Mouse (Mus musculus): ENCODE data around the gene Ccnf. TPM values are rescaled to one million over a fixed set of nuclear protein-coding genes. Genes with fewer than 3 reads are reported as not detected.

Gene Ccnf
- total RNA-seq, 4 experiments from 2014 or later, result 0.10 to 0.48 (median 0.32) TPM

- no peak for DNase-seq (ENCODE audit: low spot score in 2 of 2)
Observed at GRCm38 (mm10) chr17:24203611-24204534, 47.4 kb downstream of the Ccnf start.

- DNase-seq (ENCODE audit: low spot score in 2 of 2), result no peak
Observed at GRCm38 (mm10) chr17:24203068-24203467, 48.2 kb downstream of the Ccnf start.

GRCm38 (mm10) chr17:24201092-24201491, 50.2 kb downstream of the Ccnf start:
- DNase-seq (ENCODE audit: low spot score in 2 of 2), result no peak

- DNase-seq (ENCODE audit: low spot score in 2 of 2), result no peak
Observed at GRCm38 (mm10) chr17:24199741-24200140, 51.5 kb downstream of the Ccnf start.

- no peak for DNase-seq (ENCODE audit: low spot score in 2 of 2)
Observed at GRCm38 (mm10) chr17:24199252-24199651, 52.0 kb downstream of the Ccnf start.

GRCm38 (mm10) chr17:24197032-24197824, 54.1 kb downstream of the Ccnf start:
- DNase-seq (ENCODE audit: low spot score in 2 of 2), result no peak

- no peak for DNase-seq (ENCODE audit: low spot score in 2 of 2)
Observed at GRCm38 (mm10) chr17:24195349-24195748, 55.9 kb downstream of the Ccnf start.

- DNase-seq (ENCODE audit: low spot score in 2 of 2), result no peak
Observed at GRCm38 (mm10) chr17:24193769-24194168, 57.5 kb downstream of the Ccnf start.

- no peak for DNase-seq (ENCODE audit: low spot score in 2 of 2)
Observed at GRCm38 (mm10) chr17:24193268-24193667, 58.0 kb downstream of the Ccnf start.

GRCm38 (mm10) chr17:24192848-24193247, 58.4 kb downstream of the Ccnf start:
- DNase-seq (ENCODE audit: low spot score in 2 of 2), result no peak

GRCm38 (mm10) chr17:24191481-24191880, 59.8 kb downstream of the Ccnf start:
- peak in 1 of 2 experiments; percentile 38 for DNase-seq (ENCODE audit: low spot score in 2 of 2)

GRCm38 (mm10) chr17:24190934-24191333, 60.4 kb downstream of the Ccnf start:
- DNase-seq (ENCODE audit: low spot score in 2 of 2), result no peak

- DNase-seq (ENCODE audit: low spot score in 2 of 2), result no peak
Observed at GRCm38 (mm10) chr17:24174259-24174658, 77.0 kb downstream of the Ccnf start.

- DNase-seq (ENCODE audit: low spot score in 2 of 2), result peak in 1 of 2 experiments; percentile 46
Observed at GRCm38 (mm10) chr17:24173423-24173822, 77.9 kb downstream of the Ccnf start.

Small RNAs within 50 kb of the gene (microRNA-seq; reads per million reads assigned to microRNA genes)
- gene Mir5134 (not detected), gene Mir6965 (not detected)

Other genes with a start within 250 kb of the Ccnf start
- not detected for gene Prss27, start 213.3 kb downstream of the Ccnf start, total RNA-seq (2022)
- gene Kctd5, start 178.0 kb downstream of the Ccnf start, total RNA-seq (2022), result 1 to 10 TPM; 5.8 to 8.0 (median 6.1) TPM
- 10 to 100 TPM; 36.6 to 43.2 (median 39.8) TPM for gene Pdpk1, start 100.6 kb downstream of the Ccnf start, total RNA-seq (2022)
- gene Amdhd2, start 87.7 kb downstream of the Ccnf start, total RNA-seq (2022), result 10 to 100 TPM in 2 of 4 experiments, 1 to 10 TPM in 2; 9.4 to 12.8 (median 10.3) TPM
- gene Atp6v0c, start 81.8 kb downstream of the Ccnf start, total RNA-seq (2022), result 100 to 1,000 TPM; 152 to 173 (median 158) TPM
- 1 to 10 TPM; 4.8 to 7.0 (median 5.8) TPM for gene Tbc1d24, start 45.9 kb downstream of the Ccnf start, total RNA-seq (2022)
- under 1 TPM; 0.19 to 0.53 (median 0.42) TPM for gene Ntn3, start 42.0 kb downstream of the Ccnf start, total RNA-seq (2022)
- 1 to 10 TPM; 1.1 to 1.5 (median 1.3) TPM for gene Tedc2, start 30.6 kb downstream of the Ccnf start, total RNA-seq (2022)
- not detected for gene Abca17, start 99.6 kb upstream of the Ccnf start, total RNA-seq (2022)
- gene Abca3, start 100.5 kb upstream of the Ccnf start, total RNA-seq (2022), result 1 to 10 TPM; 5.7 to 6.7 (median 6.4) TPM
- 10 to 100 TPM; 51.0 to 54.1 (median 52.4) TPM for gene Rnps1, start 163.1 kb upstream of the Ccnf start, total RNA-seq (2022)
- 100 to 1,000 TPM; 133 to 159 (median 146) TPM for gene Eci1, start 175.2 kb upstream of the Ccnf start, total RNA-seq (2022)
- 1 to 10 TPM in 1 of 4 experiments, under 1 TPM in 3; 0.15 to 1.0 (median 0.79) TPM for gene Dnase1l2, start 191.6 kb upstream of the Ccnf start, total RNA-seq (2022)
- 10 to 100 TPM; 13.6 to 14.6 (median 14.2) TPM for gene E4f1, start 218.8 kb upstream of the Ccnf start, total RNA-seq (2022)
- gene Pgp, start 218.9 kb upstream of the Ccnf start, total RNA-seq (2022), result 10 to 100 TPM; 55.1 to 60.3 (median 60.2) TPM
- gene Bricd5, start 222.4 kb upstream of the Ccnf start, total RNA-seq (2022), result not detected
- gene Mlst8, start 227.6 kb upstream of the Ccnf start, total RNA-seq (2022), result 10 to 100 TPM in 2 of 4 experiments, 1 to 10 TPM in 2; 8.2 to 11.3 (median 9.6) TPM
- under 1 TPM in 2 of 4 experiments, not detected in 2; 0.05 to 0.21 TPM for gene Caskin1, start 237.1 kb upstream of the Ccnf start, total RNA-seq (2022)

All from gastrocnemius, adult 8-10 months (tissue).